Mouse (Mus musculus) MEL (cell line): Measurements from ENCODE around the gene 5730409E04Rik.

Experiments used
- CHD1 ChIP-seq: IDR thresholded peaks from 2 replicates; pipeline ENCODE4 v1.6.1; 2012; ENCODE audit warnings: low read depth, mild to moderate bottlenecking, inconsistent platforms, low read length, improper control_type of control experiment
- MAX ChIP-seq: IDR thresholded peaks from 2 replicates; pipeline ENCODE4 v1.6.1; 2011; ENCODE audit warnings: low read length, improper control_type of control experiment
- UBTF ChIP-seq: IDR thresholded peaks from 2 replicates; pipeline ENCODE4 v1.6.1; 2012; ENCODE audit warnings: low read depth, mild to moderate bottlenecking, inconsistent platforms, low read length, improper control_type of control experiment, moderate library complexity, borderline replicate concordance; ENCODE audit not compliant: insufficient read depth
- USF1 ChIP-seq: IDR thresholded peaks from 2 replicates; pipeline ENCODE4 v1.6.1; 2014; ENCODE audit warnings: low read depth, mild to moderate bottlenecking, inconsistent platforms, low read length, improper control_type of control experiment, moderate library complexity
- ZC3H11A ChIP-seq: IDR thresholded peaks from 2 replicates; pipeline ENCODE4 v1.6.1; 2012; ENCODE audit warnings: low read depth, mild to moderate bottlenecking, inconsistent platforms, low read length, improper control_type of control experiment

DNA sequence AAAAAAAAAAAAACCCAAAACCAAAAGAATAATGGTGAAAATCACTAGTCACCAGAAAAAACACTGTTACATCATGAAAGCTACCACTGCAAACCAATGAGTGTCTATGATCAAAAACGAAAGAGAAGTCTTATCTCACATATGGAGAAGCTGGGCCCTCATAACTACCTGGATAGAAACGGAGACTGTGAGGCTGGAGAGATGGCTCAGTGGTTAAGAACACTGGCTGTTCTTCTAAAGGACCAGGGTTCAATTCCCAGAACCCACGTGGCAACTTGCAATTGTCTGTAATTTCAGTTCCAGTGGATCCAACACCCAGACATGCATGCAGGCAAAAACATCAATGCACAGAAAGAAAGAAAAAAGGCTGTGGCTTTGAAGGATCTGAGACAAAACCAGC lies 23.1 kb downstream of the 5730409E04Rik start:
- TF ChIP-seq UBTF, result no peak
- no peak for TF ChIP-seq MAX
- TF ChIP-seq ZC3H11A, result no peak
- no peak for TF ChIP-seq USF1
- TF ChIP-seq CHD1, result no peak
